Mouse (Mus musculus) intestine, embryonic 14.5 days (tissue): Measurements from ENCODE around the gene Rap1gap2. TPM values are rescaled to one million over a fixed set of nuclear protein-coding genes. Genes with fewer than 3 reads are reported as not detected.
"Not testable (repeated sequence)": the region's sequence is repeated elsewhere in the genome, so short reads cannot be mapped to it uniquely, and the experiment has no call there.

Experiments used
- ATAC-seq: fragments of 200-750 bp; cut with Nextera tagmentation; replicated peaks from 2 replicates; pipeline ENCODE4 v1.8.0; 2017; ENCODE audit warnings: low read depth, moderate number of reproducible peaks, moderate TSS enrichment, moderate library complexity; ENCODE audit not compliant: low FRiP score, low TSS enrichment
- DNase-seq: peaks from one replicate; pipeline ENCODE4 v3.0.0-alpha.2; 2018; ENCODE audit warnings: low spot score
- H3K27ac ChIP-seq: fragments of 300-500 bp; sonication (generic); 2 replicates; pipeline ENCODE4 v1.5.1; 2014; ENCODE audit warnings: low read depth, mild to moderate bottlenecking, control low read depth
- H3K27me3 ChIP-seq: fragments of 300-500 bp; sonication (generic); replicated peaks from 2 replicates; pipeline ENCODE4 v1.6.1; 2014; ENCODE audit warnings: low read length, control low read depth; ENCODE audit not compliant: control insufficient read depth, insufficient read depth
- H3K36me3 ChIP-seq: fragments of 300-500 bp; sonication (generic); 2 replicates; pipeline ENCODE4 v1.6.1; 2014; ENCODE audit warnings: low read length, control low read depth; ENCODE audit not compliant: control insufficient read depth, insufficient read depth
- H3K4me1 ChIP-seq: fragments of 300-500 bp; sonication (generic); replicated peaks from 2 replicates; pipeline ENCODE4 v1.6.1; 2014; ENCODE audit warnings: low read length, control low read depth, mixed read lengths; ENCODE audit not compliant: control insufficient read depth, insufficient read depth
- H3K4me2 ChIP-seq: fragments of 300-500 bp; sonication (generic); 2 replicates; pipeline ENCODE4 v1.6.1; 2014; ENCODE audit warnings: low read length
- H3K4me3 ChIP-seq: fragments of 300-500 bp; sonication (generic); 2 replicates; pipeline ENCODE4 v1.5.1; 2014; ENCODE audit warnings: low read depth, low read length, control low read depth, mixed read lengths
- H3K9ac ChIP-seq: fragments of 300-500 bp; sonication (generic); 2 replicates; pipeline ENCODE4 v1.6.1; 2014; ENCODE audit warnings: mild to moderate bottlenecking, low read length
- H3K9me3 ChIP-seq: fragments of 300-500 bp; sonication (generic); 2 replicates; pipeline ENCODE4 v1.6.1; 2016; ENCODE audit warnings: low read length, control low read depth; ENCODE audit not compliant: control insufficient read depth
- WGBS: fragments of 180-500 bp; shearing (Covaris S2); extraction: QIAGEN DNeasy Blood & Tissue Kit; methylation state at CpG from one replicate; pipeline ENCODE4 v1.1.7; 2014; 5-methylcytosine and 5-hydroxymethylcytosine counted together
- polyA plus RNA-seq: library from polyadenylated mRNA; unstranded; fragments of >200 nt; fragmentation: Nextera tagmentation; extraction: Ambion mirVana; gene quantifications from 2 replicates; pipeline ENCODE4 v1.2.1, GENCODE M21; 2014

Rap1gap2 gene
- polyA plus RNA-seq, 1 experiment from 2014 or later: 11.6 TPM

DNA sequence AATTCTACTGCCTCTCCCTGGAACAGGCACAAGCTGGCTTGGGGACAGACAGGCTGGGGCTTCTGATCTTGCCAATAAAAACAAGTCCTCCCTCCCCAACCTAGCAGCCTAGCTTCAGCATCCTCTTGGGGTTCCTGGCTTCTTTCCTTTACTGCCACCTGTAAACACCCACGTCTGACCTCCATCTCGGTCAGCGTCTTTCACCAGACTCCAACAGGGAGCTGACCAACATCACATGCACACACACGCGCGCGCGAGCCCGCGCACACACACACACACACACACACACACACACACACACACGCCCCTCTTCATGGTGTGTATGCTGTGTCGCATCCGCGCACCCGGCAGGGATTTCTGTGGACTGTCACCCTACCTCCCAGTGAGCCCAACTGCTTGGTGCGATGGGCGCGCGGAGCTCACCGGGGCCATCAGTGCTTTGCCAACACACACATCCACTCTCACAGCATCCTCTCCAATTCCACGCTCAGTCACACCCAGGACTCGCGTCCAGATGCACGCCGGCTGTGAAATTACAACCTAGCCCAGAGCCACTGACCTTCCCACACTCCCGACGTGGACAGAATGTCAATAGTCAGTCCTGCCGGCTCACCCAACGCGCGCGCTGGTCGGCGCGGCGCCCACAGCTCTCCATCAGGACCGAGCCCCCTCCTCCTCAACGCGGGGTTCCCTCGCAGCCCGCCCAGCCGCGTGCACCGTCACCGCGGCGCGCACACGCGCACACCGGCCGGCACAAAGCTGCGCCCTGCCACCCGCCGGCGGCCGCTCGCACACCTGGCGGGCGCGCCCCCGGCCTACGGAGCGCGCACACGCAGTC is 21.1 kb downstream of the Rap1gap2 start:
- ATAC-seq (no peak), DNase-seq (peak; percentile 52)
- Histone ChIP-seq H3K9me3 (no peaks in the 10 kb centered on the region), H3K36me3 (no peaks in the 10 kb centered on the region), H3K4me1 (0 out of 2 replicates have a peak, but pooled peaks cover 3% of the 10 kb centered on the region), H3K9ac (no peak overlapping the region), H3K4me3 (peak overlapping the region; percentile 36), H3K27me3 (peaks cover 68% of the 10 kb centered on the region), H3K27ac (no peak overlapping the region), H3K4me2 (peak overlapping the region; percentile 58)
- 4% methylated on average over 63 of the region's 66 CpGs for WGBS

DNA sequence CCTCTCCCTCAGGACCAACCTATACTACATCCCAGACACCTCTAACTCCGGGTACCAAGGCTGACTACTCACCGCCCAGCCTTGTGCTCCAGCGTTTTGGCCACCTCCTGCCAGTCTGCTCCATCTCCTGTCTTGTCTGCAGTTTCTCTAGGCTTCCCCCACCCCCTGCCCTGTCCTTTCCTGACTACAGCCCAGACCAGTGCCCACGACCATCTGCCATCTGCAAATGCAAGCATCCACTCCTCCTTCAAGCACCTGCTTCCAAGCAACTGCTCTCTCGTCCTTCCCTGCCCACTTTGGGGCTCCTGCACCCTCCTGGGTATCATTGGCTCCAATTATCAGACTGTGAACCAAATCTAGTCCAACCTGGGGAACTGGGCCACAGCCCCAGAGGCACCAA is 24.3 kb downstream of the Rap1gap2 start:
- no peaks in the 10 kb centered on the region for H3K36me3 ChIP-seq
- no peak overlapping the region for H3K4me3 ChIP-seq
- 0 out of 2 replicates have a peak, but pooled peaks cover 3% of the 10 kb centered on the region for H3K4me1 ChIP-seq
- 62% methylated on average over 5 of the region's 5 CpGs for WGBS
- H3K27me3 ChIP-seq: peaks cover 51% of the 10 kb centered on the region
- H3K9me3 ChIP-seq: no peaks in the 10 kb centered on the region
- H3K27ac ChIP-seq: no peak overlapping the region
- no peak overlapping the region for H3K9ac ChIP-seq
- DNase-seq: no peak
- H3K4me2 ChIP-seq: no peak overlapping the region
- no peak for ATAC-seq

DNA sequence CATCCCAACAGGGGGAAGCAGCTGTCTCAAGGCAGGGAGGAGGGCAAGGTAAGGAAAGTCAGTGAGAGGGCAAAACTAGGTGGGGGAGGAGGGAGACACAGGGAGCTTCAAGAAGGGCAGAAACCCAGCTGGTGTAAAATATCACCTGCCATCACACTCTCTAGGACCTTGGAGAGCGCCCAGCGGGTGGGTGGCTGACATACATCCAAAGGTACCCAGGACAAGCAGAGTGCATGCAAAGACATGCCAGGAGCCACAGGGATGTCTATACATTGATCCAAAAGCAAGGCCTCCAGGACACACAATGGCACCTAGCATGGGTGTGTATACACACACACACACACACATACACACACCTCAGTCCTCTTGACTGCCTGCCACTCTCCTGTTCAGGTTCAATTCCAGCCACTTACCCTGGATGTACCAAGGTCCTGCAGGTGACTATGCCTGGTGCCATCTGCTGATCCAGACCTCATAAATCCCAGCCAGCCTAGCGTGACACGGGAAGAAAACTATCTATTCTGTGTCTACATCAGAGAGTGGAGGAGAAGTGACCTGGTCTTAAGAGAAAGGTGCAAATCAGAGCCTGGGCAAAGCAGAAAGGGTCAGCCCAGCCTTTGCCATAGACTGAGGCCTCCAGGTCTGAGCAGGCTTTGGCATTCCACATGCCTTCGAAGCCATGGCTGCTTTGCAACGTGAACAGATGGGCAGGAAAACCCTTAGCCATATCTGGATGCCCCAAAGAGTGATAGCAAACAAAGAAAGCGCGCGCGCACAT is 25.6 kb downstream of the Rap1gap2 start:
- H3K4me1 ChIP-seq: 0 out of 2 replicates have a peak, but pooled peaks cover 3% of the 10 kb centered on the region

DNA sequence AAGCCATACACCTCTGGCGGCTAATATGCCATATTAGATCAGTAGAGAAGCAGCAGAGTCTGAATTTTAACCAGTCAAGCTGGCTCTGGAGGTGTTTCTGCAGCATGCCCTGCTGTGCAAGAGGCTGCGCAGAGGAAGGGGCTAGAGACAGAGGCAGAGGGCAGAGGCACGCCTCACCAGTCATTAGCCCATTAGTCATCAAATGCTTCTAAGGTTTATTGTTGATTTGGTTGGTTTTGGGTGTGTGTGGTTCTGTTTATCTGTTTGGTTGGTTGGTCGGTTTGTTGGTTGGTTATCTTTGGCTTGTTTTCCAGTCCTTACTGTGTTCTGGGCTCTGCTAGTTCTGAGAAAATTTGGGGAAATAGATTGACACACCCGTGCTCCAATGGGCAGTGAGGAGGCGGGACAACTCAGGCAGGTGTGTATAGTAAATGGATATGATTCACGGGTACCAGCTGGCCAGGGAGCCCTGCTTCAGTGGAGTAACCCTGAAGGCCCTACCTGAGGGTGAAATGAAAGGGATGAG is 26.8 kb downstream of the Rap1gap2 start:
- 68% methylated on average over 7 of the region's 7 CpGs for WGBS
- Histone ChIP-seq H3K9ac (no peak overlapping the region), H3K4me3 (no peak overlapping the region), H3K4me2 (no peak overlapping the region), H3K9me3 (no peaks in the 10 kb centered on the region), H3K27me3 (peaks cover 26% of the 10 kb centered on the region), H3K36me3 (no peaks in the 10 kb centered on the region), H3K4me1 (no peaks in the 10 kb centered on the region), H3K27ac (no peak overlapping the region)
- ATAC-seq: no peak
- no peak for DNase-seq

More for the DNA sequence above, 25.6 kb downstream of the Rap1gap2 start:
- Histone ChIP-seq H3K4me3 (no peak overlapping the region), H3K36me3 (no peaks in the 10 kb centered on the region), H3K9ac (no peak overlapping the region), H3K4me2 (no peak overlapping the region), H3K27ac (no peak overlapping the region), H3K9me3 (no peaks in the 10 kb centered on the region), H3K27me3 (peaks cover 38% of the 10 kb centered on the region)
- 62% methylated on average over 10 of the region's 10 CpGs for WGBS
- no peak; the same call in 1 of the 2 replicates for ATAC-seq
- DNase-seq: peak; percentile 80

DNA sequence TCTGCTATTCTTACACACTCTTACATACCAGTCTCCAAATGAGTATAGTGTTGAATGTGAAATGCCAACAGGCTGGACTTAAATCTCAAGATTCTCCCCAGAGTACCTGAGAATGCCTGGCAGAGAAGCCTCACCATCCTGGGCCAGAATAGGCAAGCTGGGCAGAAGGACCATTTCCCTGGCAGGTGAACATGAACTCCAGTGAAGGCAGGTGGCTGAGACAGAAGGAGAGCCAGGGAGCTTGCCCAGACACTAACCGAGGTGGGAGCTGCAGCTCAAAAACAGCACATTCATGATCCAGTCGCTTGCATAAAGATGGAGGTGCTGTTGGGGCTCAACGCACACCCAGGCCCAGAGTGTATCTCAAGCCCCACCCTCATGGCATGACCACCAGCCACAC is 28.3 kb downstream of the Rap1gap2 start:
- Histone ChIP-seq H3K9me3 (no peaks in the 10 kb centered on the region), H3K36me3 (no peaks in the 10 kb centered on the region), H3K4me2 (no peak overlapping the region), H3K27ac (no peak overlapping the region), H3K9ac (no peak overlapping the region), H3K4me3 (no peak overlapping the region), H3K4me1 (no peaks in the 10 kb centered on the region), H3K27me3 (peaks cover 11% of the 10 kb centered on the region)
- DNase-seq (no peak), ATAC-seq (no peak)
- 84% methylated on average over 3 of the region's 3 CpGs for WGBS

DNA sequence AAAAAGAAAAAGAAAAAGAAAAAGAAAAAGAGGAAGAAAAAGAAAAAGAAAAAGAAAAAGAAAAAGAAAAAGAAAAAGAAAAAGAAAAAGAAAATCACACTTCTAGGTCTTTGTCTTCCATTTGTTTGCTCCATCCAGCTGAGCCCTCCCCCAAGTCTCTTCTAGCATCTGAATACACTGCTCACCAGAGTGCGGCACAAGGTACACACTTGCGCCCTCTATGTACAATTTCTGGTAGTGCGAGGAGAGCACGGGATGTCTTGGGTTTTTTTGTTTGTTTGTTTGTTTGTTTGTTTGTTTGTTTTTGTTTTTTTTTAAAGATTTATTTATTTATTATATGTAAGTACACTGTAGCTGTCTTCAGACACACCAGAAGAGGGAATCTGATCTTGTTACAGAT is 29.4 kb downstream of the Rap1gap2 start:
- ATAC-seq, H3K27ac ChIP-seq, H3K4me3 ChIP-seq, H3K4me2 ChIP-seq, H3K27me3 ChIP-seq, H3K9ac ChIP-seq, H3K36me3 ChIP-seq, H3K4me1 ChIP-seq, H3K9me3 ChIP-seq, DNase-seq: not testable (repeated sequence)
- 59% methylated on average over 4 of the region's 4 CpGs for WGBS

DNA sequence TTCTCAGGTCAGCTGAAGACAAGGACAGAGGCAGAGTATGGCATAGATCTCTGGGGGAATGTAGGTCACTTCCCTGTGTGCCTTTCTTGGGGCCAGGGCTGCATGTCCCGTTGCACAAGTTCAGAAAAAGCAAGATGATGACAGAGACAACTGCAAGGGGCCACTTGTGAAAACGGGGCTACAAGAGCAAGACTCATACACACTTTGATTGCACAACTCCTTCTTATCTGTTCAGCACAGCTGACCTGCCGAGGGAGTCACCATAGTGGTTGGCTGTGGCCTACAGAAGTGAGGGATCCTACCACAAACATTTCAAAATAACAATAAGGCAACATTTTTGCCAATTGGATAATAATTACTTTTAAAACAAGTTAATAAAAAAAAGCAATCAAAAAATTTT is 33.6 kb downstream of the Rap1gap2 start:
- no peaks in the 10 kb centered on the region for H3K9me3 ChIP-seq
- H3K4me1 ChIP-seq: no peaks in the 10 kb centered on the region
- no peak overlapping the region for H3K9ac ChIP-seq
- H3K4me3 ChIP-seq: no peak overlapping the region
- ATAC-seq (no peak), DNase-seq (no peak)
- H3K27me3 ChIP-seq: no peaks in the 10 kb centered on the region
- no peak overlapping the region for H3K27ac ChIP-seq
- no peaks in the 10 kb centered on the region for H3K36me3 ChIP-seq
- 62% methylated on average over 3 of the region's 3 CpGs for WGBS
- no peak overlapping the region for H3K4me2 ChIP-seq

DNA sequence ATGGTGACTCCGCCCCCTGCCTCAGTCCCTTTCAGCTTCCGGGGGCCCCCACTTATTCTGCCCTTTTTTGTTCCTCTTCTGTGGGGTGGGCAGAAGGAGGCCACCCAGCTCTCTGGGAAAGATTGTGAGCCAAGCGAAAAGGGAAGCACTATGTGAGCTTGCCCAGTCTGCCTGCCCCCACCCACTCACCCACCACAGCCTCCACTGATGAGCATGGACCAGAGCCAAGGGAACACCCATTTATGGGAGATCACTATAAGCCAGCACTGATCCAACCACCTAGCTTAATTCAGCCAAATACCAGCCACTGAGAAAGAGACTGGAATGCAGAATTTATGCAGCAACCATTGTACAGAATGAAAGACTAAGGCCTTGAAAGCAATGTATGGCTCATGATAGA is 34.8 kb downstream of the Rap1gap2 start:
- H3K4me1 ChIP-seq: no peaks in the 10 kb centered on the region
- ATAC-seq: no peak
- no peaks in the 10 kb centered on the region for H3K9me3 ChIP-seq
- no peaks in the 10 kb centered on the region for H3K36me3 ChIP-seq
- no peaks in the 10 kb centered on the region for H3K27me3 ChIP-seq
- H3K4me3 ChIP-seq: no peak overlapping the region
- DNase-seq: no peak
- no peak overlapping the region for H3K9ac ChIP-seq
- H3K27ac ChIP-seq: no peak overlapping the region
- 91% methylated on average over 3 of the region's 3 CpGs for WGBS
- H3K4me2 ChIP-seq: no peak overlapping the region
